Mouse (Mus musculus): Measurements from ENCODE around the gene Pdzk1ip1.

DNA sequence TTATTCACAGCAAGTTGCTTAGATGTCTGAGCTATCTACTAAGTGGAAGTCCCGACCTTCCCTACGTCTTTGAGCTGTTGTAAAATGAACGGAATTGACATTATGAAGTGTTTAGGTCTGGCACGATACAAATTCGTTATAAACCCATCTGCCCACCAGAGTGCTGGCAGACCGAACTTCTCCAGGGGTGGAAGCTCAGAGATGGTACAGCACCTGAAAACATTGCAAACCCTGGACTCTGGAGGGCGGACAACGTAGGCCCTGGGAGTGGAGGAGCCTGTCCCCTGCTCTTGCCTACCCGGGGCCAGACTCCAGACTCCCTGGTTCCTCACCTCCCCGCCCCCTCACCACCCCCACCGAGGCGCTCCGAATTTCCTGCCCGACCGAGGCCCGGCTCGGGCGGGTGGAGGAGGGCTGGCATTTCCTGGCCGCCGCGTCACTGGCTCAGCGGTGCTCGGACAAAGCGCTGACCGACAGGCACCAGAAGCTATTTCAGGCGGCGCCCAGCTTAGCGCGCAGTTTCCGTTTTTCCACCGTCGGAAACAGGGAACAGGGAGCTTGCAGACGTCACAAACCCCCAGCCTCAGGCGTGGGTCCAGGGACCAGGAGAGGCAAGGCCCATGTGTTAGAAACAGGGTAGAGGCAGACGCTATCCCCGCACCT lies 36.0 kb upstream of the Pdzk1ip1 start:
- TF ChIP-seq POLR2AphosphoS5 (IDR thresholded peaks at IDR 0.05; ENCODE audit: insufficient replicate concordance, low read depth, low read length) = no peak
- TF ChIP-seq TAL1 (conservative IDR thresholded peaks at IDR 0.05; ENCODE audit: low read depth, low read length) = no peak
